Mouse (Mus musculus) frontal cortex, postnatal 14 days (tissue): ENCODE measurements around the gene Neurod4.

Source experiments
- DNase-seq, 2 experiments: peaks; one replicate each; pipeline ENCODE4 v3.0.0; 2022; ENCODE audit warnings: low spot score in 2 of 2

Gene Neurod4

GRCm38 (mm10) chr10:130234576-130234975 is 45.5 kb downstream of the Neurod4 start:
- DNase-seq: no peak

DNA sequence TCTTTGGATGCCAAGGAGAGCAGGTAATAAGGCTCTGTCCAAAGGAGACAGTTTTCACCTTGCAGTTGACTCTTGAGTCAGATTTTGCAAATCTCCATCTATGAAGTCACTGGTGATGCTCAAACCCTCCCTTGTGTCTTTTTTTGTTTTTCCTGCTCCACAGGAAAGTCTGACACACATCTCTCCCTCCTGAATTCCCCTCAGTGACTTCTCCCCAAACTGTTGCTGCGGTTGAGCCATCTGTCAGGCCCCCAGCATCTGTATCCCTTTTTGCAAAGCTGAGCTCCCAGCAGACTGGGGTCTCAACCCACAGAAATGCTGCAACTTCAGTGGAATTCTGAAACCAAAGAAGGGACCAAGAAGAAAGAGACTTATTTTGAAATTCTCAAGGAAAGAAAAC is 47.9 kb downstream of the Neurod4 start:
- DNase-seq: no peak

DNA sequence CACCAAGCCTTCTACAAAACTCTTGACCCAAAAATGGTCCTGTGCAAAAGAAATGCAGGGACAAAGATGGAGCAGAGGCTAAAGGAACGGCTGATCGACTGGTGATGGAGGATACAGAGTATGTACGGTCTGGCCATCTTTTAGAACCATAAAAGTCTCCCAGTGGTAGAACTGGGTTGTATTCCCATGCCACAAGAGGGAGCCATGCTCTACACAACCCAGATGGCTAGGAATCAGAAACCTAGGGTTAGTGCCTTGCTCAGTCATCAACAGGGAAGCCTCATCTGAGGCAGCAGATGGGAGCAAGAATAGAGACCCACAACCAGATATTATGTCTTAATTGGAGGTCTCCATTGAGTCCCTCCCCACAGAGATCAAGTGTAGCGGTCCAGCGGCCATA is 50.5 kb downstream of the Neurod4 start:
- DNase-seq: no peak

DNA sequence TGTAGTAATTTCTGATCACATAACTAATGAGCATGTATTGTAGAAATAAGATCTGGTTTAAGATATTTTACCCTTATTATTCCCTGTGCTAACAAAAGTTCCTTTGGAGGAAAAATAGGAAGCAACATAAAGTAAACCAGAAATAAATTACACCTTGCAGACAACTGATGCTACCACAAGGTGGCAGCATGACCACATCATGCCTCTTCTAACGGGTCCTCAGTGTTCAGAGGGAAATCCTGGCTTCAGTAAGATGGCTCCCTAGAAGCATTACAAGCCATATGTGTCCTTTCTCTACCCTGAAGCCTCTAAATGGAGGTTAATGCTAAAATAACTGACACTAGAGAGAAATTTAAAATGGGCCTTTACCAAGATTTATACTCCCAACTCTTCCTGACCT is 51.8 kb downstream of the Neurod4 start:
- DNase-seq: peak; percentile 4 to 42

DNA sequence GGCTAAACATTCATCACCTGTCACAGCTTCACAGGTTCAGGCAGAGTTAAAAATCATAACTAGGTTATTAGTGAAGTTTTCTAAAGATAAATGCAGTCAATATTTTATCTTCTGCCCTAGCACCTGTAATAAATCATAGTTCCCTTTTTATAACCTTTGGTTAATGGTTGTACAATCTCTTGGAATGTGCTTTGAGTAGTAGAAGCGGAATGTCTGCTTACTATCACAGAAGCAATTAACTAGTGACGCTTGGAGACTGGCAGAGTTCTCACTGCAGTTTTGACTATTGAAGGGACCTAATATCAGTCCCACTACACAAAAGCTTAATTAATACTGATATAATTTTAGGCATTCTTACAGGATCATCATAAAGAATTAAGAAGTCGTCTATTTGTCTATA is 55.0 kb downstream of the Neurod4 start:
- DNase-seq: no peak
